Mouse (Mus musculus): ENCODE results near the gene P2ry13. TPM values are rescaled to one million over a fixed set of nuclear protein-coding genes. Genes with fewer than 3 reads are reported as not detected.

P2ry13 gene
- total RNA-seq, 2 experiments from 2014 or later: 10.7 to 12.7 TPM

Other genes starting within 250 kb of the P2ry13 start
- 10 to 100 TPM; 30.0 to 30.3 TPM for gene Med12l, start 205.1 kb downstream of the P2ry13 start, total RNA-seq (2021)
- not detected for gene Gpr171, start 109.1 kb downstream of the P2ry13 start, total RNA-seq (2021)
- 1 to 10 TPM; 1.2 to 1.8 TPM for gene P2ry14, start 57.3 kb downstream of the P2ry13 start, total RNA-seq (2021)
- gene Gpr87, start 15.8 kb downstream of the P2ry13 start, total RNA-seq (2021): not detected
- 10 to 100 TPM; 58.1 to 64.3 TPM for gene P2ry12, start 52.0 kb upstream of the P2ry13 start, total RNA-seq (2021)
- gene Igsf10, start 133.5 kb upstream of the P2ry13 start, total RNA-seq (2021): 1 to 10 TPM; 4.2 TPM